Mouse (Mus musculus): ENCODE results near the gene Gm9887. TPM values are rescaled to one million over a fixed set of nuclear protein-coding genes. Genes with fewer than 3 reads are reported as not detected.

The Gm9887 gene
- polyA plus RNA-seq, 1 experiment: 0.35 TPM

GRCm38 (mm10) chr12:69360997-69361899 lies 11.0 kb downstream of the Gm9887 start:
- DNase-seq (ENCODE audit: low read depth): peak; percentile 61

GRCm38 (mm10) chr12:69360655-69360996 lies 11.6 kb downstream of the Gm9887 start:
- no peak for DNase-seq (ENCODE audit: low read depth)

- DNase-seq (ENCODE audit: low read depth): peak; percentile 37
Observed at GRCm38 (mm10) chr12:69357300-69357646, 15.0 kb downstream of the Gm9887 start.

- DNase-seq (ENCODE audit: low read depth): peak; percentile 47
Observed at GRCm38 (mm10) chr12:69356546-69357299, 15.5 kb downstream of the Gm9887 start, which contains the start of gene Nemf. Gene Nemf (minus strand): TSS chr12:69357165.

- DNase-seq (ENCODE audit: low read depth): no peak
Observed at GRCm38 (mm10) chr12:69351685-69352084, 20.6 kb downstream of the Gm9887 start.

GRCm38 (mm10) chr12:69349928-69350327 lies 22.3 kb downstream of the Gm9887 start:
- no peak for DNase-seq (ENCODE audit: low read depth)

GRCm38 (mm10) chr12:69333547-69333946 lies 38.7 kb downstream of the Gm9887 start:
- DNase-seq (ENCODE audit: low read depth): no peak

- DNase-seq (ENCODE audit: low read depth): no peak
Observed at GRCm38 (mm10) chr12:69332147-69332546, 40.1 kb downstream of the Gm9887 start.

GRCm38 (mm10) chr12:69331187-69331586 lies 41.1 kb downstream of the Gm9887 start:
- no peak for DNase-seq (ENCODE audit: low read depth)

Other genes starting within 250 kb of the Gm9887 start
- gene Rps29, start 213.3 kb downstream of the Gm9887 start, polyA plus RNA-seq (2012; rRNA removed): 1,621 and 2,144 TPM in 2 replicates
- gene Lrr1, start 203.6 kb downstream of the Gm9887 start, polyA plus RNA-seq (2012; rRNA removed): 0.37 and 0.51 TPM in 2 replicates
- 189 and 234 TPM in 2 replicates for gene Rpl36al, start 188.4 kb downstream of the Gm9887 start, polyA plus RNA-seq (2012; rRNA removed)
- gene Mgat2, start 188.3 kb downstream of the Gm9887 start, polyA plus RNA-seq (2012; rRNA removed): 25.2 and 27.7 TPM in 2 replicates
- gene Gm49383, start 175.4 kb downstream of the Gm9887 start, polyA plus RNA-seq (2012; rRNA removed): 1.7 and 1.9 TPM in 2 replicates
- 1.6 and 1.9 TPM in 2 replicates for gene Dnaaf2, start 174.0 kb downstream of the Gm9887 start, polyA plus RNA-seq (2012; rRNA removed)
- gene Gm49384, start 168.2 kb downstream of the Gm9887 start, polyA plus RNA-seq (2012; rRNA removed): not detected in 2 replicates
- gene Pole2, start 144.3 kb downstream of the Gm9887 start, polyA plus RNA-seq (2012; rRNA removed): 2.6 and 3.3 TPM in 2 replicates
- gene Klhdc1, start 131.3 kb downstream of the Gm9887 start, polyA plus RNA-seq (2012; rRNA removed): 7.0 and 8.9 TPM in 2 replicates
- gene Klhdc2, start 75.8 kb downstream of the Gm9887 start, polyA plus RNA-seq (2012; rRNA removed): 41.9 and 48.6 TPM in 2 replicates
- 6.2 and 12.9 TPM in 2 replicates for gene Nemf, start 15.3 kb downstream of the Gm9887 start, polyA plus RNA-seq (2012; rRNA removed)
- 73.3 and 116 TPM in 2 replicates for gene Arf6, start 308 bp downstream of the Gm9887 start, polyA plus RNA-seq (2012; rRNA removed)
- gene Vcpkmt, start 210.6 kb upstream of the Gm9887 start, polyA plus RNA-seq (2012; rRNA removed): 6.1 and 6.4 TPM in 2 replicates

All from gonadal fat pad, adult 2 months (tissue).